Mouse (Mus musculus) kidney, postnatal 0 days (tissue): ENCODE results near the gene Ccz1. TPM values are rescaled to one million over a fixed set of nuclear protein-coding genes. Genes with fewer than 3 reads are reported as not detected.

Source experiments
- ATAC-seq: fragments of 200-750 bp; cut with Nextera tagmentation; replicated peaks from 2 replicates; pipeline ENCODE4 v1.8.0; 2017; ENCODE audit warnings: low read depth, moderate number of reproducible peaks, moderate TSS enrichment, moderate library complexity; ENCODE audit not compliant: low FRiP score
- DNase-seq: peaks from one replicate; pipeline ENCODE4 v3.0.0-alpha.2; 2016; ENCODE audit warnings: low spot score
- H3K27ac ChIP-seq: fragments of 300-500 bp; sonication (generic); 2 replicates; pipeline ENCODE4 v1.5.1; 2014; ENCODE audit warnings: mild to moderate bottlenecking
- H3K27me3 ChIP-seq: fragments of 300-500 bp; sonication (generic); 2 replicates; pipeline ENCODE4 v1.6.1; 2014; ENCODE audit warnings: low read length, mixed read lengths; ENCODE audit not compliant: insufficient read depth
- H3K36me3 ChIP-seq: fragments of 300-500 bp; sonication (generic); 2 replicates; pipeline ENCODE4 v1.6.1; 2014; ENCODE audit warnings: low read length, mixed read lengths; ENCODE audit not compliant: insufficient read depth
- H3K4me1 ChIP-seq: fragments of 300-500 bp; sonication (generic); replicated peaks from 2 replicates; pipeline ENCODE4 v1.6.1; 2014; ENCODE audit warnings: antibody characterized with exemption, low read length, mixed read lengths; ENCODE audit not compliant: insufficient read depth
- H3K4me2 ChIP-seq: fragments of 300-500 bp; sonication (generic); 2 replicates; pipeline ENCODE4 v1.6.1; 2014; ENCODE audit warnings: mild to moderate bottlenecking, low read length, moderate library complexity, mixed read lengths
- H3K4me3 ChIP-seq: fragments of 300-500 bp; sonication (generic); replicated peaks from 2 replicates; pipeline ENCODE4 v1.5.1; 2014; ENCODE audit warnings: low read depth, low read length
- H3K9ac ChIP-seq: fragments of 300-500 bp; sonication (generic); 2 replicates; pipeline ENCODE4 v1.6.1; 2014; ENCODE audit warnings: low read depth, low read length
- H3K9me3 ChIP-seq: fragments of 300-500 bp; sonication (generic); replicated peaks from 2 replicates; pipeline ENCODE4 v1.6.1; 2016; ENCODE audit warnings: low read length, inconsistent platforms, mixed read lengths
- CTCF ChIP-seq: IDR thresholded peaks from 2 replicates; pipeline ENCODE4 v1.5.1; 2016; ENCODE audit warnings: antibody characterized with exemption, low read depth, mild to moderate bottlenecking, moderate library complexity
- WGBS: fragments of 180-500 bp; shearing (Covaris S2); extraction: QIAGEN DNeasy Blood & Tissue Kit; methylation state at CpG from one replicate; pipeline ENCODE4 v1.1.7; 2014; 5-methylcytosine and 5-hydroxymethylcytosine counted together
- polyA plus RNA-seq: library from polyadenylated mRNA; unstranded; fragments of >200 nt; fragmentation: Nextera tagmentation; extraction: Ambion mirVana; gene quantifications from 2 replicates; pipeline ENCODE4 v1.2.1, GENCODE M21; 2015

The Ccz1 gene
- polyA plus RNA-seq, 1 experiment from 2014 or later: 78.9 TPM

- no peaks in the 10 kb centered on the region for H3K36me3 ChIP-seq
- H3K4me3 ChIP-seq: no peak overlapping the region
- H3K9ac ChIP-seq: no peak overlapping the region
- ATAC-seq: no peak
- H3K9me3 ChIP-seq: no peaks in the 10 kb centered on the region
- no peak overlapping the region for H3K4me2 ChIP-seq
- WGBS: 89% methylated on average over 11 of the region's 11 CpGs
- DNase-seq: no peak
- H3K27me3 ChIP-seq: no peaks in the 10 kb centered on the region
- no peak for TF ChIP-seq CTCF
- H3K27ac ChIP-seq: no peak overlapping the region
- no peaks in the 10 kb centered on the region for H3K4me1 ChIP-seq
Observed at GRCm38 (mm10) chr5:143976232-143976631, 38.4 kb downstream of the Ccz1 start.

GRCm38 (mm10) chr5:143975631-143975933 lies 39.1 kb downstream of the Ccz1 start:
- Histone ChIP-seq H3K9me3 (no peaks in the 10 kb centered on the region), H3K36me3 (no peaks in the 10 kb centered on the region), H3K4me1 (no peaks in the 10 kb centered on the region), H3K27ac (no peak overlapping the region), H3K4me2 (no peak overlapping the region), H3K9ac (no peak overlapping the region), H3K4me3 (no peak overlapping the region), H3K27me3 (no peaks in the 10 kb centered on the region)
- WGBS: 57% methylated on average over 2 of the region's 2 CpGs
- DNase-seq: no peak
- no peak for TF ChIP-seq CTCF
- no peak for ATAC-seq

GRCm38 (mm10) chr5:143974931-143975630 lies 39.6 kb downstream of the Ccz1 start:
- no peak overlapping the region for H3K4me3 ChIP-seq
- no peaks in the 10 kb centered on the region for H3K36me3 ChIP-seq
- no peak overlapping the region for H3K4me2 ChIP-seq
- ATAC-seq: peak; percentile 68
- no peaks in the 10 kb centered on the region for H3K4me1 ChIP-seq
- H3K9ac ChIP-seq: no peak overlapping the region
- no peak overlapping the region for H3K27ac ChIP-seq
- H3K27me3 ChIP-seq: no peaks in the 10 kb centered on the region
- peak; percentile 87 for TF ChIP-seq CTCF
- 52% methylated on average over 4 of the region's 4 CpGs for WGBS
- DNase-seq: peak; percentile 68
- H3K9me3 ChIP-seq: no peaks in the 10 kb centered on the region

- no peak overlapping the region for H3K9ac ChIP-seq
- no peak overlapping the region for H3K4me2 ChIP-seq
- no peak for DNase-seq
- TF ChIP-seq CTCF: no peak
- 57% methylated on average over 3 of the region's 3 CpGs for WGBS
- H3K27ac ChIP-seq: no peak overlapping the region
- H3K4me1 ChIP-seq: no peaks in the 10 kb centered on the region
- H3K9me3 ChIP-seq: no peaks in the 10 kb centered on the region
- H3K4me3 ChIP-seq: no peak overlapping the region
- ATAC-seq: no peak
- no peaks in the 10 kb centered on the region for H3K27me3 ChIP-seq
- H3K36me3 ChIP-seq: no peaks in the 10 kb centered on the region
Observed at GRCm38 (mm10) chr5:143972628-143973027, 42.0 kb downstream of the Ccz1 start.

- H3K4me3 ChIP-seq: no peak overlapping the region
- no peaks in the 10 kb centered on the region for H3K9me3 ChIP-seq
- H3K36me3 ChIP-seq: no peaks in the 10 kb centered on the region
- DNase-seq (no peak), ATAC-seq (no peak)
- no peaks in the 10 kb centered on the region for H3K27me3 ChIP-seq
- no peak overlapping the region for H3K4me2 ChIP-seq
- TF ChIP-seq CTCF: no peak
- 82% methylated on average over 12 of the region's 12 CpGs for WGBS
- H3K9ac ChIP-seq: no peak overlapping the region
- no peaks in the 10 kb centered on the region for H3K4me1 ChIP-seq
- no peak overlapping the region for H3K27ac ChIP-seq
Observed at GRCm38 (mm10) chr5:143966671-143967070, 48.0 kb downstream of the Ccz1 start.

- Histone ChIP-seq H3K9me3 (no peaks in the 10 kb centered on the region), H3K9ac (no peak overlapping the region), H3K4me3 (no peak overlapping the region), H3K4me2 (no peak overlapping the region), H3K36me3 (no peaks in the 10 kb centered on the region), H3K4me1 (no peaks in the 10 kb centered on the region), H3K27me3 (no peaks in the 10 kb centered on the region), H3K27ac (no peak overlapping the region)
- DNase-seq (no peak), ATAC-seq (no peak)
- WGBS: 77% methylated on average over 12 of the region's 12 CpGs
- TF ChIP-seq CTCF: no peak
Observed at GRCm38 (mm10) chr5:143965586-143966345, 48.9 kb downstream of the Ccz1 start.
